Mouse (Mus musculus): ENCODE measurements around the gene Prkca. TPM values are rescaled to one million over a fixed set of nuclear protein-coding genes. Genes with fewer than 3 reads are reported as not detected.

Gene Prkca
- 12.0 and 12.9 TPM in 2 replicates for polyA plus RNA-seq (2015; fragmentation: Nextera tagmentation; extraction: Ambion mirVana)

DNA sequence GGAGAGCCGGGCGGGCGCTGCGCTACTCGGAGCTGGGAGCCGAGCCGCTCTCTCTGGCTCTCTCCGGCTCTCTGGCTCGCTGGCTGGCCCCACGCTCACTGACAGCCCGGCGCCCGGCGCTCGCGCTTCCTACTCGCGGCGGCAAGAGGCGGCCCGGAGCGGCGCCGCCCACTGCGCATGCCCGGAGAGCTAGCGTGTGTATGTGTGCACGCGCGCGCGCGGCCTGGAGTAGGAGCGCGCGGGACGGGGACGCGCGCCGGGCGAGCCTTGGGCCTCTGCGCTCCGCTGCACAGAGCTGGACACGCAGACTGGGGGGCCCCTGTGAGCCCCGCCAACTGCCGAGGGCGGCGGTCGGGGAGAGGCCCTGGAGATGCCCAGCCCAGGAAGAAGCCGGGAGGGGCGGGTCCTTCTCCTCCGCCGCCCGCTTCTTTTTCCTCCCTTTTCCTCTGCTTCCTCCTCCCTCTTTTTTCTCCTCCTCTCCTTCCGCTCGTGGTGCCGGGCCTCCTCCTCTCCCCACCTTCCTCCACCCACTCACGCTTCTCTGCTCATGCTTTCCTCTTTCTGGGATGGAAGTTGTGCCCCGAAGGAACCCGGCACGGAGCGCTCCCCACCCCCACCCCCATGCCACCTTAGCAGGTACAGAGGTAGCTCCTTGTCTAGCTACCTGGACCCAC, at the start of gene Prkca:
Gene Prkca (minus strand): TSS at position 140 of the 674 bp plus-strand sequence.
- peak within 1 kb of the TSS; percentile 90 for H3K27ac ChIP-seq (replicated peaks)
- ATAC-seq (ENCODE audit: extremely low read depth, insufficient number of reproducible peaks, low FRiP score, low TSS enrichment): peak; percentile 85
- WGBS: 1% methylated on average over 52 of the region's 63 CpGs

DNA sequence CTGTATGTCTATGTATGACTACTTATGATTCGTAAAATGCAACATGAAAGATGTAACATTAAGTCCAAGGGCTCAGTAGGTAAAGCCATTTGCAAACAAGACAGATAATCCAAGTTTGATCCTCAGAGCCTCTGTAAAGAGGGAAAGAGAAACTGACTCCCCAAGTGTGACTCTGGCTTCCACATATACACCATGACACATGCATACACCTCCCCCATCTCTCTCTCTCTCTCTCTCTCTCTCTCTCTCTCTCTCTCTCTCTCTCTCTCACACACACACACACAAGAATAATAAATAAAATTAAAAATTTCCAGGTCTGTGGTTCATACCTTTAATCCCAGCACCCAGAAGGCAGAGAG, 41.9 kb upstream of the Prkca start:
- Histone ChIP-seq H3K27ac (replicated peaks) (no peak overlapping the region), H3K4me1 (peaks cover 4% of the 10 kb centered on the region; the same call in 1 of the 2 replicates), H3K9ac (no peak overlapping the region), H3K36me3 (no peaks in the 10 kb centered on the region), H3K4me2 (no peak overlapping the region), H3K27me3 (replicated peaks) (no peaks in the 10 kb centered on the region), H3K4me3 (no peak overlapping the region), H3K9me3 (no peaks in the 10 kb centered on the region)
- no peak for ATAC-seq (ENCODE audit: extremely low read depth, insufficient number of reproducible peaks, low FRiP score, low TSS enrichment)
- 87% methylated on average over 1 of the region's 1 CpGs for WGBS

More for the DNA sequence above, at the start of gene Prkca:
- H3K4me1 ChIP-seq: peaks cover 23% of the 10 kb centered on the region
- peaks cover 5% of the 10 kb centered on the region for H3K36me3 ChIP-seq
- H3K4me3 ChIP-seq: peak within 1 kb of the TSS; percentile 94
- peak within 1 kb of the TSS; percentile 96 for H3K9ac ChIP-seq
- H3K9me3 ChIP-seq: no peaks in the 10 kb centered on the region
- peaks cover 8% of the 10 kb centered on the region; the same call in 1 of the 2 replicates for H3K27me3 ChIP-seq (replicated peaks)
- peak within 1 kb of the TSS; percentile 99 for H3K4me2 ChIP-seq

DNA sequence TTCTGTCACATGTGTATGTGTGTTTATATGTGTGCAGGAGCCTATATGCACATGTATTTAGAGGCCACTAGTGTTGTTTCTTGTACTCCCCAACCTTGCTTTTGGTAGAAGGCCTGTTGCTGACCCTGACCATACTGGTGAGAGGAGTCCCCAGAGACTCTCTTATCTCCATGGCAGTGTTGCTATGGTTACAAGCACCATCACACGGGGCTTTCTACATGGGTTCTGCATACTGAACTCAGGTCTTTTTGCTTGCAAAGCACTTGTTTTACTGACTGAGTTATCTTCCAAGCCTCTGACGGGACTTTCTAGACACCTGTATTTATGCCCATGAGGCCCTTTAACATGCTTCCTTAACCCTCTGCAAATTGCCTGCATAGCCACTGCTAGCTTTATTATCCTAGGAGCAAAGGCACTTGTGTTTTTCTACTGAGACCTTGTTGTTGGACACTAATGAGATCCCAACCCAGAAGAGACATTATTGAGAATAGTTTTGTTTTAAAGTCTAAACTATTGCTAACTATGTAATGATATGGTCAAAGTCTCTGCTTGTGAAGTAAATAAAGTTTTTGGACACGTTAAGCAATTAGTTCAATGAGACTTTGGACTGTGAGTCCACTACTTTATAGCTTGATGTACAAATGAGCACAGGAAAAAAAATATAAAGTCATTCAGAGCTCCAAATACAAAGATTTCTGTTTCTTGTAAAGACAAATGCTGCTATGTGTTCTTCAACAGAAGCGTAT, 41.4 kb upstream of the Prkca start:
- H3K4me2 ChIP-seq: no peak overlapping the region
- H3K27me3 ChIP-seq (replicated peaks): no peaks in the 10 kb centered on the region
- H3K27ac ChIP-seq (replicated peaks): no peak overlapping the region
- 53% methylated on average over 4 of the region's 4 CpGs for WGBS
- no peaks in the 10 kb centered on the region for H3K9me3 ChIP-seq
- no peak overlapping the region for H3K9ac ChIP-seq
- H3K4me3 ChIP-seq: no peak overlapping the region
- no peaks in the 10 kb centered on the region for H3K36me3 ChIP-seq
- ATAC-seq (ENCODE audit: extremely low read depth, insufficient number of reproducible peaks, low FRiP score, low TSS enrichment): no peak
- H3K4me1 ChIP-seq: peaks cover 4% of the 10 kb centered on the region; the same call in 1 of the 2 replicates

DNA sequence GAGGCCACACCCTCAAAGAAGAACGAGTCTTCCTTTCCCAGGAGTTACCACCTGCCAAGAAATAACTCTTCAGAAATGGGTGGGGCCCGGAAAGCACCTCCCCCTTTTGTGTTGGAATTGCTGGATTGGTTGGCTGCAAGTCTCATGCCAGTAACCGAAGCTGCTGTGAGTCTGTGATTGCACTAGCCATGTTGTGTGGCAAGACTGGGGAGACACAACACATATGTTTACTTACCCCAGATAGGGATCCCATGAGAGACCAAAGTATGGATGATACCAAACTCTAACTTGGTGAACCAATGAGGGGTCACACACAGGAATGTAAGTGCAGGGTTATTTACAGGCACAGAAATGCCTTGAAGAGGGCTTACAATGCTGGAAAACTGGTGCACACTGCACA, 38.9 kb upstream of the Prkca start:
- WGBS: 68% methylated on average over 3 of the region's 3 CpGs
- peaks cover 4% of the 10 kb centered on the region; the same call in 1 of the 2 replicates for H3K4me1 ChIP-seq
- H3K36me3 ChIP-seq: no peaks in the 10 kb centered on the region
- H3K4me3 ChIP-seq: no peak overlapping the region
- ATAC-seq (ENCODE audit: extremely low read depth, insufficient number of reproducible peaks, low FRiP score, low TSS enrichment): no peak
- H3K27me3 ChIP-seq (replicated peaks): no peaks in the 10 kb centered on the region
- no peak overlapping the region for H3K9ac ChIP-seq
- H3K27ac ChIP-seq (replicated peaks): no peak overlapping the region
- no peaks in the 10 kb centered on the region for H3K9me3 ChIP-seq
- no peak overlapping the region for H3K4me2 ChIP-seq

DNA sequence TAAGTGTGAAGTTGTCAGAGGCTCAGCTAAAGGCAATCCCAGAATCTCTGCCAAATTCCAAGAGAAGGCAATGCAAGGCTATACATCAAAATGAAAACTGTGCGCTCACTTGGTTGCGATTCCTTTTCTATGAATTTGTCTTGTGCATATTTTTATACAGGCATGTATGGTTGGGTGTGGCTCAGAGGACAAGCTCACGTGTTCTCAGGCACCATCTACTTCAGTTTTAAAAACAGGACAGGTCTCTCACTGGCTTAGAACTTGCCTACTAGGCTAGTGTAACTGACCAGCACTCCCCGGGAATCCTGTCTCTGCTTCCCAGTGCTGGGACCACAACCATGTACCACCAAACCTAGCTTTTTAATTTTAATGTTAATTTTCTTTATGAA, 34.6 kb upstream of the Prkca start:
- Histone ChIP-seq H3K27me3 (replicated peaks) (no peaks in the 10 kb centered on the region), H3K4me2 (no peak overlapping the region), H3K4me1 (no peaks in the 10 kb centered on the region), H3K9ac (no peak overlapping the region), H3K27ac (replicated peaks) (no peak overlapping the region), H3K9me3 (no peaks in the 10 kb centered on the region), H3K36me3 (no peaks in the 10 kb centered on the region), H3K4me3 (no peak overlapping the region)
- ATAC-seq (ENCODE audit: extremely low read depth, insufficient number of reproducible peaks, low FRiP score, low TSS enrichment): no peak
- 65% methylated on average over 4 of the region's 4 CpGs for WGBS

DNA sequence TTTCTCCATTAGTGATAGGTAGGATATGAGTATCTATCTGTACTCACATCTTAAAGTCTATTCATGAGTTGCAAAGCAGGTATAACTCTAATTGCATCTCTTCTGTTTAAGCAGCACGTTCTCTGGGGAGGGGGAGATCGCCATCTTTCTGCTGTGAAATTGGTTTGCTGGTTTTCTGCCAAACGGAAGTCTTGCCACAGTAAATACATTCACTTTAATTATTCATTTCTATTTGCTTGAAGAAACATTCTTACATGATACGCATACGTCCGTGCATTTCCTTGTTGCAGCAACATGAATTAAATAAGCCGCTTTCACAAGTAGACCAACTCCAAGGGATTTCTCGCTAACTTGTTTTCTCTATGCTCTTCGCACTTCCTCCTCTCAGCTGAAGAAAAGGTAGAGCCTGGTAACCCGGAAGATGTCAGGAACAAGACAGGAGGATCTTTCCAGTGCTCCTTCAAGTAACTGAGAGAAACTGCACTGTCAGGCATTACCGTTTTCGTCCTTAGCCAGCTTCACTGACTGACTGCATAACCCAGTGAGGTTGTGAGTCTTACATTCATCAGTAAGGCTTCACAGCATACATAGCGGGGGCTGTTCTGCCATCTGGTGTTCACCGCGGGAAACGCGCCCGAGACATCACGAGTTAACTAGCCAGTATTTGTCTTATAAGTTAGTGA, 34.1 kb upstream of the Prkca start:
- H3K27me3 ChIP-seq (replicated peaks): no peaks in the 10 kb centered on the region
- no peaks in the 10 kb centered on the region for H3K36me3 ChIP-seq
- no peak overlapping the region for H3K4me3 ChIP-seq
- 0 out of 2 replicates have a peak overlapping the region, but pooled peaks have one; percentile 29 for H3K4me2 ChIP-seq
- H3K9ac ChIP-seq: no peak overlapping the region
- no peaks in the 10 kb centered on the region for H3K9me3 ChIP-seq
- ATAC-seq (ENCODE audit: extremely low read depth, insufficient number of reproducible peaks, low FRiP score, low TSS enrichment): no peak
- 41% methylated on average over 19 of the region's 19 CpGs for WGBS
- H3K27ac ChIP-seq (replicated peaks): no peak overlapping the region
- H3K4me1 ChIP-seq: no peaks in the 10 kb centered on the region

DNA sequence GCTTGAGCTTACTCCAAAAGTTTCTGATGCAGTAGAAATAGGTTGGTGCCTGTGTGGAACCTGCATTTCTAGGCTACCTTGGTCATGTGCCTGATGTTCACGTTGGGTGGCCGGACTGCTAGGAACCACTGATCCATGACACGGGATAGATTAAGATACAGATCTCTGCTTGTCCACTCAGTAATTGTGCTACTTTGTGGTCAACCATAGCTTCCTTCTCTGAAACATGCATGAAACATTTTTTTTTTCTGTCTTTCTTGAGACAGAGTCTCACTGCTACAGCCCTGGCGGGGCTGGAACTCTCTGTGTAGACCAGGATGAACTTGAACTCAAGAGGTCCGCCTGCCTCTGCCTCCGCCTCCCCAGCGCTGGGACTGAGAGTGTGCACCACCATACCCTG, 33.1 kb upstream of the Prkca start:
- 86% methylated on average over 7 of the region's 7 CpGs for WGBS
- no peak for ATAC-seq (ENCODE audit: extremely low read depth, insufficient number of reproducible peaks, low FRiP score, low TSS enrichment)
- Histone ChIP-seq H3K4me3 (no peak overlapping the region), H3K9me3 (no peaks in the 10 kb centered on the region), H3K4me2 (no peak overlapping the region), H3K27ac (replicated peaks) (no peak overlapping the region), H3K27me3 (replicated peaks) (no peaks in the 10 kb centered on the region), H3K36me3 (no peaks in the 10 kb centered on the region), H3K4me1 (peaks cover 6% of the 10 kb centered on the region), H3K9ac (no peak overlapping the region)

DNA sequence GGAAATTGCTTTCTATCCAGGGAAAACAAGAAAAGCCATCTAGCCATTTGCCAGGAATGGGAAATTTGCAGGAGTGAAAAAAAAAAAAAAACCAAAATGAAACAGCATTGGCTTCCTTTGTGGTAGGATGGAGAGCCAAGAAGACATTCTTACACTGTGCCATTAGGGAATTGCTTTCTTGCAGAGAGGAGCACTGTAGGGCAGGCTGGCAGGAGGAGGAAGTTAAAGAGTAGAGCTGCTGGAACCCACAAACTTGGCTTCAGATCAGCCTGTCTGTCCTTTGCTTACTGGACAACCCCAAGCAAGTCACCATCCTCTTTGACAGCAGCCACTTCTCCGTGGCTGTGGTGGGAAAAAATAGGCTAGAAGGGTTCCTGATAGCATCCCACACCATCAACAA, 23.3 kb upstream of the Prkca start:
- H3K9me3 ChIP-seq: no peaks in the 10 kb centered on the region
- H3K27me3 ChIP-seq (replicated peaks): no peaks in the 10 kb centered on the region
- no peak overlapping the region for H3K4me3 ChIP-seq
- no peak overlapping the region for H3K27ac ChIP-seq (replicated peaks)
- H3K4me1 ChIP-seq: peaks cover 28% of the 10 kb centered on the region
- no peaks in the 10 kb centered on the region for H3K36me3 ChIP-seq
- WGBS: 44% methylated on average over 1 of the region's 1 CpGs
- no peak for ATAC-seq (ENCODE audit: extremely low read depth, insufficient number of reproducible peaks, low FRiP score, low TSS enrichment)
- no peak overlapping the region for H3K9ac ChIP-seq
- no peak overlapping the region for H3K4me2 ChIP-seq

DNA sequence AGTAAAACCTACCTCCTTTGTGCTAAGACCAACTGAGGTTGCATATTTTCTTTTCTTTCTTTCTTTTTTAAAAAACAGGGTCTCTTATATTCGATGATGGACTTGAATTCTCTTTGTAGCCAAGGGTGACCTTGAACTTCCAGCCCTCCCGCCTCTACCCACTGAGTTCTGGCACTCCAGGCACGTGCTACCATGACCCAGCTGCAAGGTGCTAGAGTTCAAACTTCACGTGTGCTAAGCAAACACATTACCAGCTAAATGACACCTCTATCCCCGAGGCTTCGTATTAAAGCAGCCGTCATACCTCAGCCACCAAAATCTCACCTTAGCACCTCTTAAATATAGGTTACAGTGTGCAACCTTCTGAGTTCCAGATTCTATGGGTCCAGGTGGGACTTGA, 21.9 kb upstream of the Prkca start:
- Histone ChIP-seq H3K27ac (replicated peaks) (no peak overlapping the region), H3K4me1 (peaks cover 28% of the 10 kb centered on the region), H3K9ac (no peak overlapping the region), H3K36me3 (no peaks in the 10 kb centered on the region), H3K4me3 (no peak overlapping the region), H3K27me3 (replicated peaks) (no peaks in the 10 kb centered on the region), H3K9me3 (no peaks in the 10 kb centered on the region), H3K4me2 (no peak overlapping the region)
- no peak for ATAC-seq (ENCODE audit: extremely low read depth, insufficient number of reproducible peaks, low FRiP score, low TSS enrichment)
- 59% methylated on average over 7 of the region's 7 CpGs for WGBS

DNA sequence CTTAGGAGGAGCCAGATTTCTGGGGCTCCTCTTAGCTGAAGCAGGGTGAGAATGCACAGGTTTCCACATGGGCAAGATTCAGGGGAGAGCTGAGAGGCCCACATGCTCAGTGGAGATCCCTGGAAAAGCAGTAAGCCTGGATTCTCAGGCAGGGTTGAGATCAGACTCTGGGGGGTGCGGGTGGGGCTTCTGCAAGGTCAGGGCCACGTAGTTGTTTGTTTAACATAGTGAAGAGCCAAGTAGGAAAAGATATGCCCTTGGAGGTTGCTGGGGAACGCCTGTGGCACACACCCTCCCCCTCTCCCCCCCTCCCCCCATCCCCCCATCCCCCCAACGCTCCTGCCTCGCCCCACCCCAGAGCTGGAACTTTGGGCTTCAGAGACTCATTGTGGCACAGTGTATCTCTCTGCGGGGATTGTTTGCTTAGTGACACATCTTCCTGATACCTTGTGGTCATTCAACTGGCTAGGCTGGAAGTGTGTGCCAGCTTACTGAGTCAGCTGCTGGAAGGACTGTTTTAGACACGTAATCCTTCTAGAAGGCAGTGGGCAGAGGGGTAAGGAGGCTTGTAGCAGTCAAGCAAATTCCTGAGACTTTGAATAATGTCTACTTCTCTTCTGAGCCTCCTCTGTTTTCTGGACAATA, 21.3 kb upstream of the Prkca start:
- no peaks in the 10 kb centered on the region for H3K9me3 ChIP-seq
- H3K4me3 ChIP-seq: no peak overlapping the region
- no peaks in the 10 kb centered on the region for H3K27me3 ChIP-seq (replicated peaks)
- H3K4me1 ChIP-seq: peaks cover 28% of the 10 kb centered on the region
- H3K9ac ChIP-seq: 0 out of 2 replicates have a peak overlapping the region, but pooled peaks have one; percentile 37
- ATAC-seq (ENCODE audit: extremely low read depth, insufficient number of reproducible peaks, low FRiP score, low TSS enrichment): peak; percentile 46; the same call in 1 of the 2 replicates
- no peak overlapping the region for H3K4me2 ChIP-seq
- 34% methylated on average over 7 of the region's 7 CpGs for WGBS
- peak overlapping the region; percentile 10; the same call in 1 of the 2 replicates for H3K27ac ChIP-seq (replicated peaks)
- no peaks in the 10 kb centered on the region for H3K36me3 ChIP-seq

DNA sequence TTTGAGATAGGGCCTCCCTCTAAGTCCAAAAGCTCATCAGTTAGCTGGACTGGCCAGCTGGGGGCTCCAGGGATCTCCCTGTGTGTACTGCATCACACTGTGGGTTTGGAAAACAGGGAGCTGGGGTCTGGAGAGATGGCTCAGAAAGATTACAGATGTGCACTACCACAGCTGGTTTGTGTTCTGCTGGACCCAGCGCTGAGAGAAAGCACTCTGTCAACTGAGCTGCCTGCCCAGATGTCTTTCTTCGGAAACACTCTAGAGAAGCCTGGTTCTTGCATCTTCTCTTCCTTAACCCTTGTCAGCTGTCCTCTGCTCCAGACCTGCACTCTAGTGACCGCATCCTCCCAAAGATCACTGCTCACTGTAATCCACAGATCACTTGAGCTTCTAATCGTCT, 20.3 kb upstream of the Prkca start:
- no peak overlapping the region for H3K4me2 ChIP-seq
- H3K27ac ChIP-seq (replicated peaks): no peak overlapping the region
- no peak overlapping the region for H3K9ac ChIP-seq
- H3K36me3 ChIP-seq: no peaks in the 10 kb centered on the region
- H3K27me3 ChIP-seq (replicated peaks): no peaks in the 10 kb centered on the region
- H3K4me1 ChIP-seq: peaks cover 28% of the 10 kb centered on the region
- WGBS: 51% methylated on average over 4 of the region's 4 CpGs
- no peaks in the 10 kb centered on the region for H3K9me3 ChIP-seq
- ATAC-seq (ENCODE audit: extremely low read depth, insufficient number of reproducible peaks, low FRiP score, low TSS enrichment): no peak
- no peak overlapping the region for H3K4me3 ChIP-seq
